Mouse (Mus musculus) right cerebral cortex, adult 2 months (tissue): ENCODE measurements around the gene Akip1.

Source experiments
- DNase-seq, 2 experiments: peaks; one replicate each; pipeline ENCODE4 v3.0.0; 2021 to 2022; ENCODE audit warnings: low spot score in 2 of 2

Akip1 gene

DNA sequence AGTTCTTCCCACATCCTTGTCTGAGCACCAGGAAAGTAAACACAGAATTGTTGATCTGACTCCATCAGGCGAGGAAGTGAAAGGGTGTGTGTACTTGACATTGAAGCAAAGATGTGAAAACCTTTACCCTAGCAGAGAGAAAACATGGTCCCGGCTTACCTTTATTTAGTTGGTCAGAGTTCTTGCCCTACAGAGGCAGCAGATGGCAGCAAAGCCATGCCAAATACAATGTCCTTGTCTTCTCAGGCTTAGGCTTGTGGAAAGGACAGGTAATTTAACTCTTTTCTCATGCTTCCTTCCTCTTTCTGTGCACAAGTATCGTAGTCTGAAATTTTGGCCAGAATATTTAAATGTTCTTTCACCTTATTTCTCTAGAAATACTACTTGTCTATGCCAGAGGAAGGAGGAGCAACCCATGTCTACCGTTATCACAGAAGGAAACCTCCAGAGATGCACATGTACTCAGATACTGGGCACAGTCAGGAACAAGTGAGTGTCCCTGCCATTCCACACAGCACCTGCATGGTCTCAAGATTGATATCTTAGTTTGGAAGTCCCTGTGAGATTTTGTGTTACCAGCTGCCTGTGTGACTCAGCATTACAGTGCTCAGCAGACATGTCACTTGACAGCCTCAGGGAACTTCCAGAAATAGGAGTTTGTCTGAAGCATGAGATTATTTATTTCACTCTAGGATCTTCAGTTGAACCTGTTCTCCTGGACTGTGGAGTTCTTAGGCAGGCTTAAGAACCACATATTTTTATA is 3.7 kb downstream of the Akip1 start:
- DNase-seq = peak; percentile 57 to 58

DNA sequence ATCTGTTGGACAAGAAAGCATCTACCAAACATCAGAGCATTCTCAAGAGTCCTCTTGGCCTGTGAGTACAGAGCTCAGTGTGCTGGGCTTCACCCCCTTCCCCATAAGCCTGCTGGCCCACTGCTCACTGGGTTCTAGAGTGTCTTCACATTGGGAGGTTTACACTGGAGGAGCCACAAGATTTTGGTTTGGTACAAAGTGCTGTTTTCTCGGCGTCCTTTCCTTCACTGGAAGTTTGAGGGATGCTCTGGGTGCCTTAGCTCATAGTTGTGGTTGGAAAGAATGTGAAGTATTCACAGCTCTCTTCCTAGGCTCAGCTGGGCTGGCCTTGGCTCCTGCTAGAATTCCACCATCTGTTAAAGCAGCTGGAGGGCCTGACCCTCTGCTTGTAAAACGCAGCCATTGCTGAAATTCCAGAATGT is 5.5 kb downstream of the Akip1 start:
- no peak for DNase-seq

DNA sequence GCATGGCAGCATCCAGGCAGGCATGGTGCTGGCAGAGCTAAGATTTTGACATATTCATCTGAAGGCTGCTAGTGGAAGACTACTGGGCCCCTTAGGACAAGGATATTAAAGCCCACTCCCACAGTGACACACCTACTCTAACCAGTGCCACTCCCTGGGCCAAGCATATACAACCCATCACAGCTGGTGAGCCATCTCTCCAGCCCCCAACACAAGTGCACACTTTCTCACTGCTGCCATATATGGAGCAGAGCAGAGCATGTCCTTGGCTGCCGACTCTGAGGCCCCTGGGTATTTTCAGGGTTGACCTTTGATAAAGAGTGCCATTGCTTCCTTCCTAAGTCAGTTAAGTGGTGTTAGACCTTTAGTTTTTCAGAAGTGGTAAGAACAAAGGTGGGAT is 6.6 kb downstream of the Akip1 start:
- no peak for DNase-seq

DNA sequence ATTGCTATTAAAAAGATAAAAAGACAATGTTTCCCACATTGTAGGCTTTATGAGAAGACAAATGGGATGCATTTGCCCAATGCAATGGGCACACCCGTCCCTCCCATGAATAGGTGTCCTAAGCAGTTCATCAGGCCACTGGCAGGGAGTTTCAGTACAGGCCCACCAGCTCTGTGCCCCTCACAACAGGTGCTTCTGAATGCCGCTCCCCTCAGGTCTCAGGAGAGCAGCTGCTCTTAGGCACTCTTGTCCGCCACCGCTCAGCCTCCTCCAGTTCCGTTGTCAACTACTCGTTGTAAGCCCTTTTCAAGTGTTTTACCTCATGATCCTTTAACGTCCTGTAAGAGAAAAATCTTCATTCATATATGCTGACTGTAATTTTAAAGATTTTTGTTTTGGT is 8.7 kb downstream of the Akip1 start:
- DNase-seq = no peak

DNA sequence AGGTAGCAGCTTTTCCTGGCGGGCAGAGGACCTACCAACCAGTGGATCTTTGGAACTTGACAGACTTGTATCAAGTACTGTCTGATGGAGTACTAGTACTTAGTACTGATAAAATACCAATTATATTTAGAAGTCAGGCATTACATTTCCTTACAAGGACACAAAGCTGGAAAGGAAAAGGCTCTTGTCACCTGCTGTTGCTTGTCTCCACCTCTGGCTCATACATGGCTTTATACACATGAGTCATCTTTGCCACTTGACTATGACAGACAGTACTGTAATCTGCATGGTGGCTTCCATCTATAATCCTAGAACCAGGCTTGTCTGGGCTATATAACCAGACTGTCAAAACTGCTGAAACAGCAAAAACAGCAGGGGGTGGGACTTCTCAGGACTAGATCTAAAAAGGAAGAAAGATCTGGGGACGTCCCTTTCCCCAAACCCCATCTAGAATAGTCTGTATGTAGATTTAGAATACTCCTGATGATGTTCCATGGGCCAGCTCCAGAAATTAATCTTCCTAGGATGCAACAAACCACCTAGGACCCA is 10.0 kb downstream of the Akip1 start:
- no peak for DNase-seq

DNA sequence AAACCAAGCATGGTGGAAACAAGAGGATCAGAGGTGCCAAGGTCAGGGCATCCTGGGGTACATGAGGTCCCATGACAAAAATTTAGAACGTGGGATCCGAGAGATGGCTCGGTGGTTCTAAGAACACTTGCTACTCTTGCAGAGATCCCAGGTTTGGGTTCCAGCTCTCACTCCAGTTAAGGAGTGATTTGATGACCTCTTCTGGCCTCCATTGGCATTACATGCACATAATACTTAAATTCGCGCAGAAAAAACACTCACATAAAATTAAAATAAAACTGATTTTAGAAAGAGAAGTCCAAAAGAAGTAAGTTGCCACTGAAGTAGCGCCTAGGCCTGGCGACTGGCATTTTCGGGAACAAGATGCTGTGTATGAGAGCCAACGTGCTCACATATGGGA is 15.8 kb downstream of the Akip1 start:
- peak; percentile 49 to 58 for DNase-seq

DNA sequence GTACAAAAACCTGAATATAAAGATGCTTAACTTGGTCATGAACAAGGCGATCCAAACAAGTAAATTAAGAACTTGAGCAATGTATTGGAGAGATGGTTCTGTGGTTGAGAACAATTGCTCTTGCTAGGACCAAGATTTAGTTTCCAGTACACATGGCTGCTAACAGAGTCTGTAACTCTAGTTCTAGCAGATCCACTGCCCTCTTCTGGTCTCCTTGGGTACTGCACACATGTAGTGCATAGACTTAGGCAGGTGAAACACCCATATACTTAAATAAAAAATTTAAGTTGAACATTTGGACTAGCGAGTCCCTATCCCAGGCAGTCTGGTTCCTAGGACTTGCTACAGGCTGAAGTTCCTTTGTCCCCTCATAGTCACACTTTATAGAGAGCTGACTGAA is 19.1 kb downstream of the Akip1 start:
- no peak for DNase-seq

DNA sequence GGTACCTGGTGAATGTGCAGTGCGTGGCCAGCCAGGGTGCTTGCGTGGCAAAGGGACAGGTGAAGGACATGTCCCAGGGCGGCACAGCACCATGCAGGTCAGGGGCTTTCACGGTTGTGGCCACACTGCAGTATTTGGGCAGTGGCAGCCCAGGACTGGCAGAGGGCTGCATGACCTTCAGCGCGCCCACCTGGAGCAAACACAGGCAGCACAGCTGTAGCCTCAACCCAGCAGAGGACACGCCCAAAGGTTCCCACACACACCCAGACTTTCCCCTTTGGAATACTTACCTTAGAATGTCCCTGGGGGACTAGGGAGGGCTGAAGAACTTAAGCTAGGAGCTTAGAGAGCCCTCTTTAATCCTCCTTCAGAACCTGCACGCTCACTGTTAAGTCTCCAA is 19.6 kb downstream of the Akip1 start:
- no peak for DNase-seq

DNA sequence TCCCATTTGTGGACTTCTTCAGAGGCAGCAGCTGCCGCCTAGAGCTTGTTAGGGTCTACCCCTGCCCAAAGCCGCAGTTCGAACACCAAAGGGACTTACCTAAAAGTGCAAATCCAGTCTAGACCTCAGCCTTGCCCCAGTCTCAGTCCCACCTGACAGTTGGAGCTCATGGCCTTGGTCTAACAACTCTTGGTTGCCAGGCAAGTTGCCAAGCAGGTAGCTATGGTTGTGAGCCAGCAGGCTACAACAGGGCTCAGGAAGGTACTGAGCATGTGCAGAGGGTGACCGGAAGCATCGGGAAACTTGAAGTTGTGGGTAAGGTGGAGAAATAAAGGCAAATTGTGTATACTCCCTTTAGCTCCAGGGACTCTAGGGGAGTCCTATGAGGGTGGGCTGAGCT is 20.2 kb downstream of the Akip1 start, which contains the start of gene BC051019:
Gene BC051019, minus strand, starts transcription at position 154 of the 400 bp plus-strand sequence.
- DNase-seq = no peak

DNA sequence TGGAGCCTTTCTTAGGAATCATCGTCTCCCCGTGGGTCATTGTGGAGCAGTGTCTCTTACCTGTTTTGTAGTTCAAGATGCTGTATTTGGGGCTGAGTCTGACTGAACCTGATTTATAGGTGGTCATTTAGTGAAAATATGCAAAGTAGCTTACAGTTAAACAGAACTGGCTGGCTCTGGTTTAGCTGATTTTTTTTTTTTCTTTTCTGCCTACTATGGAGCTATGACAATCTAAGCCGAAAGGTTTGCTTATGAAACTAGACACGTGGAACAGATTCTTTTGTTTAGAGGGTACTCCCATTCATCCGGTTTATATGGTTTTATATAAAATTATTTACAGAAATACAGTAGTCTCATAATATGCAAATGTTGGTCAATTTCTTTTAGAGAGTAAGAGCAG is 28.1 kb downstream of the Akip1 start, which contains the start of gene Ascl3:
Gene Ascl3, minus strand, starts transcription at position 101 of the 400 bp plus-strand sequence.
- no peak for DNase-seq

DNA sequence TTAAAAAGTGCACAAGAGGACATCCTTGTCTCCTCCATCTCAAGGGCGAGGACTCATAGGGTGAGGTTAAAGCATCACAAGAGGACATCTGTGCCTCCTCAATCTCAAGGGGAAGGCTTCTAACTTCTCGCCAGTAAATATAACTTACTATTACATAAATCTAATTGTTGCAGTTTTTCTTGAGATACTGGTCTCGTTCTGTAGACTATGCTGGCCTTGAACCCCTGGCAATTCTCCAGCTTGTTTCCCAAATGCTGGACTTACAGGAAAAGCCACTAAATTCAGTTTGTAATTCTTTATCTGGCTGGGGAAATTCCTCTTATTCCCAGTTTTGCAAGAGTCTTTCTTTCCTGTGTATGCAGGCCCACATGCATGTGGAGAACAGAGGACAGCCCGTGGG is 31.3 kb downstream of the Akip1 start:
- DNase-seq = no peak

DNA sequence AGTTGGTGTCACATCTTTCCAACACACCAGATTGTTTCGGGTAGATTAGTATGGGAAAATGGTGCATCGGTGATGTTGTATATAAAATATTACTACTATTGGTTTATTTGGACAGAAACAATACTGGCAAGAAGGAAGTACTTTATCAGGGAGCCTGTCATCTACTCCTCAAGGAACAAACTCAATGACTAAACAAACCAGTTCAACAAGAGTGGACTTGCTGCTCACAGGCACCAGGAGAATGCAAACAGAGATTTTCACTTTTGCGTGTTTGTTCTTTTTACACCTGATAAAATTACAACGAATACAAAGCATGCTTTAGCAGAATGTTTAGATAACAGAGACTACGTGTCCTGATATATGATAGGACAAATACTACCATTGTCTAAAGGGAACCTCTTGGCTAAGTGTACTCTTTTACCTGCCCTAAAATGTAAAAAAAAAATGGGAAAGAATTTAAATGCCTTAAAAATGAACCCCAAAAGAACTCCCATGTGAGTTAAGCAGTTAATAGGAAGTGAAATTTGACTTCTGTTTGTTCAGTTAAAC is 36.4 kb downstream of the Akip1 start:
- DNase-seq = no peak

DNA sequence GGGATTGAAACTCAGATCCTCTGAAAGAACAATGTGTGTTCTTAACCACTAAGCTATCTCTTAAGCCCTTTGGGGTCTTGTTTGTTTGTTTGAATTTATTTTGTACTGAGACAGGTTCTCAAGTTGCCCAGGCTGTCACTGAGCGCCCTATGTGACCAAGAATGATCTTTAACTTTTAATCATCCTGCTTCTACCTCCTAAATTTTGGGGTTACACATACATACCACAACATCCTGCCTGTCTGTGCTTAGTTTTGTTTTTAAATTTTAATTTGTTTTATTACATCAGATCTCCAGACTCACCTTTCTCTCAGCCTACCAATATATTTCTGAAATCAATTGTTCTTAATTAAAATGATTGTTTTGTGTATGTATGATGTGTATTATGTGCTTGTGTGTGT is 37.6 kb downstream of the Akip1 start:
- no peak for DNase-seq

DNA sequence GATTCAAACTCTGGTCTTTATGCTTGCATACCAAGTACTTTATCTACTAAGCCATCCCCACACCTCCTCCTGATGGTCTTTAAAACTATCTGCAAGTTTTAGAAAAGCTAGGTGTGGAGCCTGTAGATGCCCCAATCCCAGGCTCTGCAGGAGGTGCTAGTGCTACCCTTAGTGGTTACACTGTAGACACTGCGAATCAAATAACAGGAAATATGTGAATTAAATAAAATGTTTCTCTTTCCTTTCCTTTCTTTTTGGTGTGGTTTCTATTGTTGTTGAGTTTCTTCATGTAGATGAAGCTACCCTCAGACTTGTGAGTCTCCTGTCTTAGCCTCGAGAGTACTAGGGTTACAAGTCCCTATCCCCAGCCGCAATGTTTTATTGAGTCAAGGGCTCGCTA is 38.2 kb downstream of the Akip1 start:
- DNase-seq = no peak

DNA sequence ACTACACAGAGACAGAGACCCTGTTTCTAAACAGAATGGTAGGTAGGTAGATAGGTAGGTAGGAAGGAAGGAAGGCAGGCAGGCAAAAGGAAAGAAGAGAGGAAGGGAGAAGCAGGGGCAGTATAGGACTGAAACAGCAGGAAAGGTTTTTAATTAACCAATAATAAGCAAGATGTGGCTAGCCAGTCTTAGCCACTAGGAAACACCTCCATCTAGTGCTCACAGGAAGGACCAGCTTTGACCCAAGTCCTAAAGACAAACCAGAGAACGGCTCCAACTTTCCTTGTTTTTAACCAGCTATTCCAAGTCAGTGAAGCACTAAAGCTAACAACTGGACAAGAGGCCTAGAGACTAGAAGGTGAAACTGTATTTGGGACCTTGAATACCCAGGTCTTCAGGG is 44.3 kb downstream of the Akip1 start:
- no peak for DNase-seq

DNA sequence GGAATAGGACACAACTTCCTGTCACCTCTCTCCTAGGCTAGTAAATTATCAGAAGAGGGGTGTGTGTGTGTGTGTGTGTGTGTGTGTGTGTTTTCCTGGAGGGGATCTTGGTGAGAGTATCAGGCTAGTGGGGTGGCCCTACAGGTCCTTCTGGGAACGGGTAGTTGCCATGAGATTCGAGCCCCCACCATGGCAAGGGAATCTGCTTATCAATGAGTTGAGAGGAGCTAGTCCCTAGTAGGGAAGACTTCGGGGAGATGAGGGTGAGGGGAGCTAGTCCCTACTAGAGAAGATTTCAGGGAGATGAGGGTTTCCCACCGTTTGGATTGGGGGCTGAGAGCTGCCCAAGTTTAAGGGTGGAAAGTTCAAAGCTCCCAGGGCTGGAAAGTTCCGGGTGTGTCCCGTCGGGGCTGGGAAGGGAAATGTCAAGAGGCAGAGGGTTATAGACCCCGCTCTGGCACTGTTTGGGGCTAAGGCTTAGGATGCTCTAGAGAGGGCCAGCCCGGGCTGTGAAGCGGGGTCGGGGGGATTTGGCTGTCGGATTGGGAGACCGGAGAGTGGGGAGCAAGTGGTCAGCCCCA is 48.0 kb downstream of the Akip1 start:
- no peak for DNase-seq

DNA sequence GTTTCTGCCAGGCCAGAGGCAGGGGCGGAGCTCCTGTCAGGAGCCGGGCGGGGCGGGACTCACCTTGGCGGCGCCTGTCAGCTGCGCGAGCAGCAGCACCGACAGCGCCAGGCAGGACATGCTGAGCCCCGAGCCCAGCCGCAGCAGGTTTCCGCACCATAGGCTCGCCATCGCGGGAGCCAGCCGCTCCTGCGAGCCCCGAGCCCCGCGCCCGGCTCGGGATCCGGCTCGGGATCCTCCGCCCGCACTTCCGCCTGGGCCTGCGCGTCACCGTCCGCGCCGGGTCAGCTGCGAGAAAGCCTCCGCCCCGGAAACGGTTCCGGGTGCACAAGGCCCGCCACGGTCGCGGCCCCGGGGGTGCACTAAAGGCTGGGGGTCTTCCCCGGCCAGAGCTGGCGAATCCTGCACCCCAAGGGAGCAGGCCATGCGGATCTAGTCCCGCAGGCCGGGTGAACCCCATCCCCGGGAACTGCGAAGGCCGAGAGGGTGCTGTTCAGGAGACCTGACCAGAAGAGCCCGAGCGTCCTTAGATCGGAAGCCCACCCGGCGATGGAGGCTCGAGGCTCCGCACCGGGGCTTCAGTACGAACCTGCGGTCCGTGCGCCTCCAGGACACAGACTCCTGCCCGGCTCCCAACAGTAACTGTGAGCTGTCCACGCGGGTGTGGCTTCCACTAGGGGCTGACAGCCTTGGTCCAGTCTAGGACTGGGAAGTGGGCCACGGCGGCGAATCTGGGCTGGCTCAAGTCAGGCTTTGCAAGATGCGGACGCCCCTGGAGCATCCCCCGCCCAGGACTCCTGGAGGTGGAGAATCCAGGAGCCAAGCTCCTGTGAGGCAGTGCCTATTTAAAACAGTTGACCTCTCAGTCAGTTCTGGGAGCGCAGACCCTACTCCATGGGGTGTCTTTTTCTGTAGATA is 48.8 kb downstream of the Akip1 start, which contains the start of gene Tmem9b:
Gene Tmem9b, minus strand, starts transcription at position 868 of the 918 bp plus-strand sequence.
- DNase-seq = peak; percentile 77 to 90

DNA sequence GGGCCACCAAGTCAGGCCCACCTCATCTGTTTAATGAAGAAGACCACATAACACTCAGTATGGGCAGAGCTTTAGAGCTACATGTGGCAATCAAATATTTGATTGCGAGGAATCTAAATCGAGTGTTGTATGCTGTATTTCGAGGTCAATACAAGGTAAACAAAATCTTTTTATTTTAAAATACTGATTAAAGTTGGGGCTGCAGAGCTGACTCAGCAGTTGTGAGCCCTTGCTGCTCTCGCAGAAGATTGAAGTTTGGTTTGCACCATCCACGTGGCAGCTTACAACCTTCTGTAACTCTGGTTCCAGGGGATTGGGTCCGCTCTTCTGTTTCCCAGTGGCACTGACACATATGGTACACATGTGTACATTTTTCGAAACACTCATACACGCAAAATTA is 50.5 kb downstream of the Akip1 start:
- no peak for DNase-seq

DNA sequence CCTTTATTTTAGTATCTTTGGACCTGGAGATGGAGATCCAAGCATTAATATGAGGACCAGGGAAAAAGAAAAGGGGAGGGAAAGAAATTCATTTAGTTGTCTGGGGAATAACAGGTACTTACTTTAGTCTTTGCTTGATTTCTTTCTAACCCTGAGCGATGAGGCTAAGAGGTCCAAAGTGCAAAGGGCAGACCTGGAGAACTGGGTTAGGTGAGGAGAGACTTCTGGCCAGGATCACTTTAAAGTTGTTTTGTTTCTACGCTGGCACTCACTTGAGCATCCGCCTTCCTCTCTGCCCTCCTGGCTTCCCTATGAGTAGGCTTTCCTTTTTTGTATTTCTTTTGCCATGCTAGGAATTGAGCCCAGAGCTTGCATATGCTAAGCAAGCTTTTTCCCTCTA is 52.8 kb downstream of the Akip1 start:
- no peak for DNase-seq
